Mouse (Mus musculus) mammary gland, adult 2 months (tissue): ENCODE data around the gene Mmadhc. TPM values are rescaled to one million over a fixed set of nuclear protein-coding genes. Genes with fewer than 3 reads are reported as not detected.

Source experiments
- polyA plus RNA-seq: library from polyadenylated mRNA; depleted of rRNA; stranded (reverse); fragments of >200 nt; gene quantifications from 2 replicates; pipeline ENCODE4 v1.2.3, GENCODE M21; 2012; ENCODE audit warnings: low replicate concordance; rRNA removed

The Mmadhc gene
- 38.8 and 65.7 TPM in 2 replicates for polyA plus RNA-seq

GRCm38 (mm10) chr2:50296109-50296986 lies at the start of gene Mmadhc:
Gene Mmadhc, minus strand, starts transcription at chr2:50296801.

Other genes starting within 250 kb of the Mmadhc start
- gene Lypd6, start 230.4 kb downstream of the Mmadhc start, polyA plus RNA-seq = 1.7 and 2.3 TPM in 2 replicates